Mouse (Mus musculus) NIH3T3 (cell line): ENCODE measurements around the gene Crebl2.
A peak's percentile ranks its signal among the peaks of the same experiment; 100 is the strongest.

Source experiments
- DNase-seq: peaks from one replicate; pipeline ENCODE4 v3.0.0-alpha.2; 2012; ENCODE audit warnings: low read depth

Crebl2 gene

GRCm38 (mm10) chr6:134820411-134820810, 9.5 kb upstream of the Crebl2 start:
- DNase-seq = peak; percentile 43

DNA sequence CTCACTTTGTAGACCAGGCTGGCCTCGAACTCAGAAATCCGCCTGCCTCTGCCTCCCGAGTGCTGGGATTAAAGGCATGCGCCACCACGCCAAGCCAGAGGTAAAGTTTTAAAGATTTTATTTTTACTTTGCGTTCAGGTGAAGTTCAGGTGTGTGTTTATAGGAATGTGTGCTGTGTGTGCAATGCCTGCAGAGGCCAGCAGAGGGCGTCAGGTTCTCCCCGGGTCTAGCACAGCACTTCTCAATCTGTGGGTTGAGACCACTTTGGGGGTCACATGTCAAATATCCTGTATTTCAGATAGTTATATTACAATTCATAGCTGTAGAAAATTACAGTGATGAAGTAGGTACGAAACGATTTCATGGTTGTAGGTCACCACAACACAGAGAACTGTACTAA, 7.1 kb upstream of the Crebl2 start:
- no peak for DNase-seq

- DNase-seq = peak; percentile 29
These were observed 822 bp downstream of the Crebl2 start for GRCm38 (mm10) chr6:134830776-134831175.

- no peak for DNase-seq
These were observed 4.8 kb downstream of the Crebl2 start for GRCm38 (mm10) chr6:134834585-134835251.

DNA sequence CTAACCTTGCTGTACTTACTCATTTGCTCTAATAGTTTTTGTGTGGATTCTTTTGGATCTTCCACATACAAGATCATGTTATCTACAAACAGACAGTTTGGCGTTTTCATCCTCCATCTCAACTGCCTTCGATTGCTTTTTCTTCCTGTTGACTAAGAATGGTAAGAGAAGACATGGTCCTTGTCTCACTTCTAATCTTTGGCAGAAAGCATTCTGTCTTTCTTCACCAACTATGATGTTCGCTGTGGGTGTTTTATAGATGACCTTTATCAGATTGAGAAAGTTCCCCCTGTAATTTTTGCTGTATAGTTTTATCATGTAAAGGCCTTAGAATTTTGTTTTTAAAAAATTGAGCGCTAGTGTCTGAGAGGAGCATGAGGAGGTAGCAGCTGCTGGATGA, 8.2 kb downstream of the Crebl2 start:
- no peak for DNase-seq

- no peak for DNase-seq
These were observed 10.4 kb downstream of the Crebl2 start for GRCm38 (mm10) chr6:134840346-134840745.

- DNase-seq = no peak
These were observed 15.8 kb downstream of the Crebl2 start for GRCm38 (mm10) chr6:134845726-134846125.

DNA sequence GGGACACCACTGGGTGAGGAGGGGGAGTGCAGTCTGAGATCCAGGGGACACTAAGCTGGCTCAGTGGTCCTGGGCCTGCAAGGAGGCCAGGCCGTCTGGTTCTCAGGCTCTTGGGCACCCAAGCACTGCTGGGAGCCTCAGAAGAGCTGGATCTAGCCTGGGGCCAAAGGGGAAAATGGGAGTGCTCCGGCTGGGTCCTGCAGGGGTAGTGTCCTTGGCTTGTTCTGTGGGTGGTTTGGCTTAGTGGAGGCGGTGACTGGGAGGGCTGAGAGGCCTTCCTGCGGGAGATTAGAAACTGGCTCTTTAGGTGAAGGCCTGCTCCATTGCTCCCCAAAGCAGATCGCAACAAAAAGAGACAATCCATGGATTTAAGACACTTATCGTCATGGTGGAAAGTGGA, 16.4 kb downstream of the Crebl2 start:
- no peak for DNase-seq

GRCm38 (mm10) chr6:134847550-134847949, 17.6 kb downstream of the Crebl2 start:
- DNase-seq = no peak

- DNase-seq = peak; percentile 38
These were observed 18.4 kb downstream of the Crebl2 start for GRCm38 (mm10) chr6:134848197-134848890.

DNA sequence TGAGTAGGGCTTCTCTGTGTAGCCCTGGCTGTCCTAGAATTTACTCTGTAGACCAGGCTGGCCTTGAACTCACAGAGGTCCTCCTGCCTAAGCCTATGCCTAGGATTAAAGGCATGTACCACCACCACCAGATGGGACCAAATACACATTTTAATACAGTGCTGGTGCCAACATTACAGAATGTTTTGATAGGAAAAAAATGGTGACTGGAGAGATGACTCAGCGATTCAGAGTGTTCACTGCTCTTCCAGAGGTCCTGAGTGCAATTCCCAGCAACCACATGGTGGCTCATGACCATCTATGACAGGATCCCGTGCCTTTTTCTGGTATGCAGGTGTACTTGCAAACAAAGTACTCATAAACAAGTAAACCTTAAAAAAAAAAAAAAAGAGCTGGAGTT, 19.5 kb downstream of the Crebl2 start:
- DNase-seq = peak; percentile 55

DNA sequence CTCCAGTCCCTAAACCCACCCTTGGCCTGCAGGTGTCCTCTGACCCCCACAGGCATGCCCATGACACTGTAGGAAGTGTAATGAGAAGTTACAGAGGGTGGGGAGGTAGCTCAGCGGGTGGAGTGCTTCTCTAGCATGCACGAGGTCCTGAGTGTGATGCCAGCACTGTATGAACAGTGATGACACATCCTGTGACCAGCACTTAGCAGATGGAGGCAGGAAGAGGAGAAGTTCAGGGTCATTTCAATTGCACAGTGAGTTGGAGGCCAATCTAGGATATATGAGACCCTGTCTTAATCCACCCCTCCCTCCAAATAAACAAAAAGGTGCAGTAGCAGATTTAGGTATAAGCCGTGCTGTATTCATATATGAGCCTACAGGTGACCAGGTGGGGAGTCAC, 20.0 kb downstream of the Crebl2 start:
- peak; percentile 36 for DNase-seq

DNA sequence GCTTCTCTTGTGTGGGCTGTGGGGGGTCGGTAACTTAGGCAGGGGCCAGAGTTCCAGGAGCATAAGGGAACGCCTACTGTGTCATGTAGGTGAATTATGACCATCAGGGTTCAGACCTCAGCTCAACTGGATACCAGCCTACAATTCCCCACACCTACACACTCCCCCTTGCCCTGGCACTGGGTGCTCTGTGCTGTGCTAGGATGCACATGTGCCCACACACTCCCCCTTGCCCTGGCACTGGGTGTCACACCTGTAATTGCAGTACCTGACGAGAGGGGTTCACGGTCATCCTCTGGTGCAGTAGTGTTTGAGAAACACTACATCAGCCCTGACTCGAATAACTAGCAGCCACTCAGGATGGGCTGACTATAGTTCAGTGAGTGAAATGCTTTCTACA, 24.8 kb downstream of the Crebl2 start:
- DNase-seq = no peak

DNA sequence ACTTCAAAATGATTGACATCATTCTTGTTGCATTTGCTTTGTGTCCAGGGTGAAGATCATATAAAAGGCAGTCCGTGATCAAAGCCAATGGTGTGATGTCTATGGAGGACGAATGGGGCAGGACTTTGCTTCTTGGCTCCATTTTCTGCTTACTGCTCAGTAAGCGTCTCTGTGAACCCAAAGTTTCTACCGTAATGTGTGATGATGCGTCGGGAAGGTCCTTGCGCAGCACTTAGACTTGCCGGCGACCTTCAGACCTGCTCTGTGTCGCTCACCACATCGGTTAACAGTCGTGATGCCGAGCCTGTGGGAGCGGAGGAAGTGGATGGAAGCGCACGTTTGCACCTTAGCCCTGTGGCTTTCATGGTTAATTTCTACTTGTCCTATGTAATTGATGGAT, 26.0 kb downstream of the Crebl2 start:
- no peak for DNase-seq

DNA sequence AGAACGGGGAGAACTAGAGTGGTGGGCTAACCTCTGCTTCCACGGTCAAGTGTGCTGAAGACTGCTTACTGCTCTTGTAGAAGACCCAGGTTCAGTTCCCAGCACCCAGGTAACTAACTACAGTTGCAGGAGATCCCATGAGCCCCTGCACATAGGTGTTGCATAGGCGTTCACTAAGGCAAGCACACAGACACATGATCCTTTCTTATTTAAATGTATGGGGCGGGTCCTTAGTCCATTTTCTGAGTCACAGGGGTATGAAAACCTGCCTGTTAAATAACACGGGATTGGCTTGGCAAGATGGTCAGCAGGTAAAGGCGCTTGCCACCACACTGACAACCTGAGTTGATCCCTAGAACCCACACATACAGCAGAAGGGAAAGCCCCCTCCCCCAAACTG, 29.1 kb downstream of the Crebl2 start:
- no peak for DNase-seq

DNA sequence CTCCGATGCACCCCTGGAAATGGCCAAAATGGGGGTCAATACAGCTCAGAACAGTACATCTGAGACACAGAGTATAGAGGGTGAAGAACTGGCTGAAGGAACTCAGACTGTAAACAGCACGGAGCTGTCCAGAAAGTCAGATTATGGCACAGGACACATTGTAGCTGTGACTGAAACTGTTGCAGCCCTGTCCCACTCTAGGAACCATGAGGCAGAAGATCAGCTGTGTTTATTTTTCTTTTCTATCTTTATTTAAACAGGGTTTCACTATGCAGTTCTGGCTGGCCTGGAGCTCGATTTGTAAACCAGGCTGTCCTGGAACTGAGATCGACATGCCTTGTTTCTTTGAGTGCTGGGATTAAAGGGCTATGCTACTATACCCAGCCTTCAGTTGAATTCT, 30.3 kb downstream of the Crebl2 start:
- no peak for DNase-seq

DNA sequence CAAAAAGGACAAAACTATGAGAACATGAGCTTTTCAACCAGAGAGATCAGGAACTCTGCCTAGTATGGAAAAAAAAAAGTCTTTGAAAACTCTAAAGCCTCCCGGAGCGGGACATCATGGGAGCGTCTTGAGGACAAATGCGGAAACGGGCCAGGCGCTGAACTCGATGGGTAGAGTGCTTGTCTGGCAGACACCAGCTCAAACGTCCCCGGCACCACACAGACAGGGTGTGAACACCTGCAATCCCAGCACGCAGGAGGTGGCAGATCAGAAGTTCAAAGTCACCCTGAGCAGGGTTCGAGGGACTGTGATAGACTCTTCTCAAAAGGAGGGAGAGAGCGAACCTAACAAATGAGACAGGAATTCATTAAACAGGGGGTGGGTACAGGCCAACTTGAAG, 31.4 kb downstream of the Crebl2 start:
- no peak for DNase-seq

- DNase-seq = peak; percentile 80
These were observed 32.7 kb downstream of the Crebl2 start for GRCm38 (mm10) chr6:134862671-134863104.

DNA sequence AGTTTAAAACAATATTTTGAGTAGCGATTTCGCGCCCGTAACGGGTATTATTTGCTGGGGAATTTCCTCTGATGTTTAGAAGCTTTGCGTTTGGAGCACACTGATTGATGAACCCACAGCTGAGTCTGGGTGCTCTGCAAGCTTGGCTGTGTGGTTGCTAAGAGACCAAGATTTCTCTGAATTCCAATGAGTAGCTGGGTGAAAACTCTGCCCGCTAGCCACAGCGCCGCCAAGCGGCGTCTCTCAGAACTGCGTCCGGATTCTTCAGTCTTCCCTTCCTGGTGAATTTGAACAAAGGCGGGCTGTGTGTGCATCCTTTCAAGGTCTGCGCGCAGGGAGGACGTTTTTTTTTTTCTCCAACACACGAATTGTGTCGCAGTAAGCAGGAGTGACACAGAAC, 33.2 kb downstream of the Crebl2 start:
- peak; percentile 97 for DNase-seq

DNA sequence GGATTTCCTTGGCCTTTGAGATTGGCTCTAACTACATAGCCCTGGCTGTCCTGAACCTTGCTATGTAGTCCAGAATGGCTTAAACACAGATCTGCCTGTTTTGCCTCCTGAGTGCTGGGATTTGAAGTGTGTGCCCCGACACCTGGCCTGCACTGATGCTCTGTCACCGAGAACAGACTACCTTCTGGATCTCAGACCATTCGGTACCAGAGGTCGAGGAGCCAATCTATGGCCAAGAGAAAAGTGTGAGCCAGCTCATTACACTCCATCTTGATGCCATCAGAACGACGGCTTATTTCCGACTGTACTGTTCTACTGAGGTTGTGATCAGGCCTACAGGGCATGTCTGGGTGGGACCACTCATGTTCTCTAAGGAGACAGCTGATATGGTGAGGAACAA, 36.2 kb downstream of the Crebl2 start:
- no peak for DNase-seq

GRCm38 (mm10) chr6:134867325-134867724, 37.4 kb downstream of the Crebl2 start:
- DNase-seq = peak; percentile 66

GRCm38 (mm10) chr6:134870209-134870742, 40.3 kb downstream of the Crebl2 start:
- DNase-seq = no peak

DNA sequence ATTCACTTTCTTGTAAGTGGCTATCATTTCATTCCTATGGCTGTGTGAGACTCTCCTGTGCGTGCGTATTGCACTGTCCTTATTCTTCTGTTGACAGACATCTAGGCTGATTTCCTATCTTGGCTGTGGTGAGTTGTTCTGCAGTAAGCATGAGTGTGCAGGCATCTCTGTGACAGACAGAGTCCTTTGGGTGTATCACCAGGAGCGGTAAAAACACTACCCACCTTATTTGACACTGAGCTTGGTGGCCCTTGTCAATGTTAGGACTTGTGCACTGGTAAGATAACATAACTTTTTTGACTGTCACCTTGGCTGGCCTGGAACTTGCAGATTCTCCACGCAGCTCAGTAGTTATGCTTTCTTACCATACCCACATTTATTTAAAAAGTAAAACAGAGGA, 40.9 kb downstream of the Crebl2 start:
- DNase-seq = no peak

GRCm38 (mm10) chr6:134872236-134872635, 42.3 kb downstream of the Crebl2 start:
- no peak for DNase-seq
